Mouse (Mus musculus) liver, embryonic 14.5 days (tissue): ENCODE results near the gene Prpf38a.

Source experiments
- CTCF ChIP-seq: IDR thresholded peaks from 2 replicates; pipeline ENCODE4 v1.5.1; 2016; ENCODE audit warnings: antibody characterized with exemption, low read depth, control low read depth
- EP300 ChIP-seq: IDR thresholded peaks from 2 replicates; pipeline ENCODE4 v1.6.1; 2016; ENCODE audit warnings: antibody characterized with exemption, low read depth

GRCm38 (mm10) chr4:108627066-108627465 is 47.9 kb upstream of the Prpf38a start:
- TF ChIP-seq EP300: no peak
- no peak for TF ChIP-seq CTCF
